Mouse (Mus musculus): Measurements from ENCODE around the gene Mxd3. TPM values are rescaled to one million over a fixed set of nuclear protein-coding genes. Genes with fewer than 3 reads are reported as not detected.

Mxd3 gene
- polyA plus RNA-seq, 1 experiment from 2014 or later: 32.2 TPM

- Histone ChIP-seq H3K4me2 (replicated peaks) (no peak overlapping the region), H3K9me3 (no peaks in the 10 kb centered on the region), H3K27ac (no peak overlapping the region), H3K9ac (no peak overlapping the region), H3K27me3 (no peaks in the 10 kb centered on the region), H3K36me3 (peaks cover 79% of the 10 kb centered on the region), H3K4me3 (no peak overlapping the region), H3K4me1 (no peaks in the 10 kb centered on the region)
- 90% methylated on average over 9 of the region's 9 CpGs for whole genome bisulfite sequencing
- ATAC-seq (ENCODE audit: insufficient number of reproducible peaks, insufficient read depth, low FRiP score, low TSS enrichment): no peak
Measured at GRCm38 (mm10) chr13:55313051-55313450, 16.6 kb downstream of the Mxd3 start.

GRCm38 (mm10) chr13:55312028-55312630 is 17.5 kb downstream of the Mxd3 start:
- H3K9me3 ChIP-seq: no peaks in the 10 kb centered on the region
- H3K4me3 ChIP-seq: no peak overlapping the region
- no peak overlapping the region for H3K4me2 ChIP-seq (replicated peaks)
- no peaks in the 10 kb centered on the region for H3K27me3 ChIP-seq
- H3K36me3 ChIP-seq: peaks cover 81% of the 10 kb centered on the region
- 91% methylated on average over 8 of the region's 8 CpGs for WGBS
- no peaks in the 10 kb centered on the region for H3K4me1 ChIP-seq
- H3K27ac ChIP-seq: no peak overlapping the region
- no peak overlapping the region for H3K9ac ChIP-seq
- no peak for ATAC-seq (ENCODE audit: insufficient number of reproducible peaks, insufficient read depth, low FRiP score, low TSS enrichment)

- H3K9ac ChIP-seq: no peak overlapping the region
- H3K36me3 ChIP-seq: peaks cover 80% of the 10 kb centered on the region
- no peaks in the 10 kb centered on the region for H3K27me3 ChIP-seq
- ATAC-seq (ENCODE audit: insufficient number of reproducible peaks, insufficient read depth, low FRiP score, low TSS enrichment): no peak
- H3K4me1 ChIP-seq: no peaks in the 10 kb centered on the region
- no peak overlapping the region for H3K27ac ChIP-seq
- H3K4me3 ChIP-seq: no peak overlapping the region
- 90% methylated on average over 5 of the region's 5 CpGs for WGBS
- H3K4me2 ChIP-seq (replicated peaks): no peak overlapping the region
- no peaks in the 10 kb centered on the region for H3K9me3 ChIP-seq
Measured at GRCm38 (mm10) chr13:55300913-55301312, 28.7 kb downstream of the Mxd3 start.

- Histone ChIP-seq H3K9ac (no peak overlapping the region), H3K4me1 (no peaks in the 10 kb centered on the region), H3K36me3 (peaks cover 74% of the 10 kb centered on the region), H3K4me2 (replicated peaks) (no peak overlapping the region), H3K4me3 (no peak overlapping the region), H3K27ac (no peak overlapping the region), H3K9me3 (no peaks in the 10 kb centered on the region), H3K27me3 (no peaks in the 10 kb centered on the region)
- no peak for ATAC-seq (ENCODE audit: insufficient number of reproducible peaks, insufficient read depth, low FRiP score, low TSS enrichment)
- 96% methylated on average over 1 of the region's 1 CpGs for WGBS
Measured at GRCm38 (mm10) chr13:55296760-55297159, 32.9 kb downstream of the Mxd3 start.

GRCm38 (mm10) chr13:55288854-55289253 is 40.8 kb downstream of the Mxd3 start:
- Histone ChIP-seq H3K36me3 (peaks cover 58% of the 10 kb centered on the region), H3K4me2 (replicated peaks) (no peak overlapping the region), H3K4me1 (no peaks in the 10 kb centered on the region), H3K27me3 (no peaks in the 10 kb centered on the region), H3K4me3 (no peak overlapping the region), H3K9ac (no peak overlapping the region), H3K27ac (no peak overlapping the region), H3K9me3 (no peaks in the 10 kb centered on the region)
- 80% methylated on average over 3 of the region's 3 CpGs for WGBS
- no peak for ATAC-seq (ENCODE audit: insufficient number of reproducible peaks, insufficient read depth, low FRiP score, low TSS enrichment)

- no peak overlapping the region for H3K4me3 ChIP-seq
- H3K27me3 ChIP-seq: no peaks in the 10 kb centered on the region
- ATAC-seq (ENCODE audit: insufficient number of reproducible peaks, insufficient read depth, low FRiP score, low TSS enrichment): no peak
- H3K9me3 ChIP-seq: no peaks in the 10 kb centered on the region
- peaks cover 49% of the 10 kb centered on the region for H3K36me3 ChIP-seq
- no peaks in the 10 kb centered on the region for H3K4me1 ChIP-seq
- H3K27ac ChIP-seq: no peak overlapping the region
- H3K4me2 ChIP-seq (replicated peaks): no peak overlapping the region
- no peak overlapping the region for H3K9ac ChIP-seq
- 88% methylated on average over 5 of the region's 5 CpGs for WGBS
Measured at GRCm38 (mm10) chr13:55277646-55278045, 52.0 kb downstream of the Mxd3 start.

GRCm38 (mm10) chr13:55277203-55277602 is 52.4 kb downstream of the Mxd3 start:
- WGBS: 67% methylated on average over 5 of the region's 5 CpGs
- H3K27ac ChIP-seq: no peak overlapping the region
- no peak overlapping the region for H3K4me2 ChIP-seq (replicated peaks)
- H3K4me3 ChIP-seq: no peak overlapping the region
- ATAC-seq (ENCODE audit: insufficient number of reproducible peaks, insufficient read depth, low FRiP score, low TSS enrichment): no peak
- H3K9me3 ChIP-seq: no peaks in the 10 kb centered on the region
- peaks cover 48% of the 10 kb centered on the region for H3K36me3 ChIP-seq
- H3K4me1 ChIP-seq: no peaks in the 10 kb centered on the region
- H3K9ac ChIP-seq: no peak overlapping the region
- no peaks in the 10 kb centered on the region for H3K27me3 ChIP-seq

Other genes with a start within 250 kb of the Mxd3 start
- 27.6 and 29.1 TPM in 2 replicates for gene Uimc1, start 229.5 kb downstream of the Mxd3 start, polyA plus RNA-seq (2016; fragmentation: Nextera tagmentation; extraction: Ambion mirVana)
- gene Zfp346, start 224.5 kb downstream of the Mxd3 start, polyA plus RNA-seq (2016; fragmentation: Nextera tagmentation; extraction: Ambion mirVana): 31.2 and 32.5 TPM in 2 replicates
- gene Gm17617, start 196.3 kb downstream of the Mxd3 start, polyA plus RNA-seq (2016; fragmentation: Nextera tagmentation; extraction: Ambion mirVana): not detected in 2 replicates
- gene Fgfr4, start 177.2 kb downstream of the Mxd3 start, polyA plus RNA-seq (2016; fragmentation: Nextera tagmentation; extraction: Ambion mirVana): 4.8 and 5.1 TPM in 2 replicates
- gene Nsd1, start 120.0 kb downstream of the Mxd3 start, polyA plus RNA-seq (2016; fragmentation: Nextera tagmentation; extraction: Ambion mirVana): 81.7 and 84.4 TPM in 2 replicates
- 368 and 376 TPM in 2 replicates for gene Prelid1, start 9.3 kb downstream of the Mxd3 start, polyA plus RNA-seq (2016; fragmentation: Nextera tagmentation; extraction: Ambion mirVana)
- 108 and 118 TPM in 2 replicates for gene Rab24, start 7.9 kb downstream of the Mxd3 start, polyA plus RNA-seq (2016; fragmentation: Nextera tagmentation; extraction: Ambion mirVana)
- 98.3 and 100 TPM in 2 replicates for gene Lman2, start 33.0 kb upstream of the Mxd3 start, polyA plus RNA-seq (2016; fragmentation: Nextera tagmentation; extraction: Ambion mirVana)
- 0.61 and 1.2 TPM in 2 replicates for gene Rgs14, start 39.9 kb upstream of the Mxd3 start, polyA plus RNA-seq (2016; fragmentation: Nextera tagmentation; extraction: Ambion mirVana)
- gene Slc34a1, start 68.4 kb upstream of the Mxd3 start, polyA plus RNA-seq (2016; fragmentation: Nextera tagmentation; extraction: Ambion mirVana): not detected in 2 replicates
- not detected in 2 replicates for gene Pfn3, start 85.4 kb upstream of the Mxd3 start, polyA plus RNA-seq (2016; fragmentation: Nextera tagmentation; extraction: Ambion mirVana)
- 0.08 and 0.11 TPM in 2 replicates for gene F12, start 97.0 kb upstream of the Mxd3 start, polyA plus RNA-seq (2016; fragmentation: Nextera tagmentation; extraction: Ambion mirVana)
- 68.3 and 73.0 TPM in 2 replicates for gene Grk6, start 115.2 kb upstream of the Mxd3 start, polyA plus RNA-seq (2016; fragmentation: Nextera tagmentation; extraction: Ambion mirVana)
- gene Prr7, start 134.4 kb upstream of the Mxd3 start, polyA plus RNA-seq (2016; fragmentation: Nextera tagmentation; extraction: Ambion mirVana): 1.1 and 1.3 TPM in 2 replicates
- 383 and 387 TPM in 2 replicates for gene Dbn1, start 158.3 kb upstream of the Mxd3 start, polyA plus RNA-seq (2016; fragmentation: Nextera tagmentation; extraction: Ambion mirVana)
- gene Pdlim7, start 183.9 kb upstream of the Mxd3 start, polyA plus RNA-seq (2016; fragmentation: Nextera tagmentation; extraction: Ambion mirVana): 172 and 182 TPM in 2 replicates
- 2.5 and 3.0 TPM in 2 replicates for gene Dok3, start 199.5 kb upstream of the Mxd3 start, polyA plus RNA-seq (2016; fragmentation: Nextera tagmentation; extraction: Ambion mirVana)
- gene Ddx41, start 206.8 kb upstream of the Mxd3 start, polyA plus RNA-seq (2016; fragmentation: Nextera tagmentation; extraction: Ambion mirVana): 78.5 and 80.3 TPM in 2 replicates
- gene Fam193b, start 241.3 kb upstream of the Mxd3 start, polyA plus RNA-seq (2016; fragmentation: Nextera tagmentation; extraction: Ambion mirVana): 59.5 and 65.6 TPM in 2 replicates
- 120 and 127 TPM in 2 replicates for gene Tmed9, start 243.9 kb upstream of the Mxd3 start, polyA plus RNA-seq (2016; fragmentation: Nextera tagmentation; extraction: Ambion mirVana)